Mouse (Mus musculus): ENCODE measurements around the gene B3gntl1. TPM values are rescaled to one million over a fixed set of nuclear protein-coding genes. Genes with fewer than 3 reads are reported as not detected.

The B3gntl1 gene
- total and polyA plus RNA-seq, 3 experiments = 2.2 to 7.4 (median 4.9) TPM

- TF ChIP-seq POLR2AphosphoS5 (IDR thresholded peaks at IDR 0.05; ENCODE audit: insufficient replicate concordance, low read depth, low read length) (no peak), CTCF (IDR thresholded peaks at IDR 0.05; ENCODE audit: low read depth, low read length) (no peak), GATA1 (IDR thresholded peaks at IDR 0.05; ENCODE audit: borderline replicate concordance, low read length) (no peak), TAL1 (conservative IDR thresholded peaks at IDR 0.05; ENCODE audit: low read depth, low read length) (no peak), GATA2 (IDR thresholded peaks at IDR 0.05; ENCODE audit: borderline replicate concordance, low read depth, low read length) (no peak)
- Histone ChIP-seq H3K4me3 (ENCODE audit: low read depth, low read length) (no peak overlapping the region), H3K36me3 (replicated peaks) (peaks cover 79% of the 10 kb centered on the region), H3K27me3 (ENCODE audit: insufficient read depth, low read length) (no peaks in the 10 kb centered on the region), H3K4me1 (ENCODE audit: insufficient read depth, low read depth, low read length) (no peaks in the 10 kb centered on the region), H3K9me3 (replicated peaks) (no peaks in the 10 kb centered on the region)
- DNase-seq (ENCODE audit: low spot score) = no peak
- ATAC-seq (ENCODE audit: extremely low read depth, insufficient number of reproducible peaks, low FRiP score, poor library complexity, severe bottlenecking) = no peak
These were observed 43.4 kb downstream of the B3gntl1 start for GRCm38 (mm10) chr11:121629529-121629928.

- H3K4me1 ChIP-seq (ENCODE audit: insufficient read depth, low read depth, low read length) = no peaks in the 10 kb centered on the region
- no peak overlapping the region for H3K4me3 ChIP-seq (ENCODE audit: low read depth, low read length)
- H3K27me3 ChIP-seq (ENCODE audit: insufficient read depth, low read length) = no peaks in the 10 kb centered on the region
- peaks cover 84% of the 10 kb centered on the region for H3K36me3 ChIP-seq (replicated peaks)
- no peaks in the 10 kb centered on the region for H3K9me3 ChIP-seq (replicated peaks)
- no peak for ATAC-seq (ENCODE audit: extremely low read depth, insufficient number of reproducible peaks, low FRiP score, poor library complexity, severe bottlenecking)
- DNase-seq (ENCODE audit: low spot score) = no peak
- TF ChIP-seq GATA2 (IDR thresholded peaks at IDR 0.05; ENCODE audit: borderline replicate concordance, low read depth, low read length) (no peak), GATA1 (IDR thresholded peaks at IDR 0.05; ENCODE audit: borderline replicate concordance, low read length) (no peak), POLR2AphosphoS5 (IDR thresholded peaks at IDR 0.05; ENCODE audit: insufficient replicate concordance, low read depth, low read length) (no peak), CTCF (IDR thresholded peaks at IDR 0.05; ENCODE audit: low read depth, low read length) (no peak), TAL1 (conservative IDR thresholded peaks at IDR 0.05; ENCODE audit: low read depth, low read length) (no peak)
These were observed 45.4 kb downstream of the B3gntl1 start for GRCm38 (mm10) chr11:121627521-121627920.

GRCm38 (mm10) chr11:121625007-121625406 lies 47.9 kb downstream of the B3gntl1 start:
- ATAC-seq (ENCODE audit: extremely low read depth, insufficient number of reproducible peaks, low FRiP score, poor library complexity, severe bottlenecking) = no peak
- no peak overlapping the region for H3K4me3 ChIP-seq (ENCODE audit: low read depth, low read length)
- H3K27me3 ChIP-seq (ENCODE audit: insufficient read depth, low read length) = no peaks in the 10 kb centered on the region
- TF ChIP-seq GATA1 (IDR thresholded peaks at IDR 0.05; ENCODE audit: borderline replicate concordance, low read length) (no peak), TAL1 (conservative IDR thresholded peaks at IDR 0.05; ENCODE audit: low read depth, low read length) (no peak), CTCF (IDR thresholded peaks at IDR 0.05; ENCODE audit: low read depth, low read length) (no peak), GATA2 (IDR thresholded peaks at IDR 0.05; ENCODE audit: borderline replicate concordance, low read depth, low read length) (no peak), POLR2AphosphoS5 (IDR thresholded peaks at IDR 0.05; ENCODE audit: insufficient replicate concordance, low read depth, low read length) (no peak)
- DNase-seq (ENCODE audit: low spot score) = no peak
- peaks cover 87% of the 10 kb centered on the region for H3K36me3 ChIP-seq (replicated peaks)
- no peaks in the 10 kb centered on the region for H3K9me3 ChIP-seq (replicated peaks)
- no peaks in the 10 kb centered on the region for H3K4me1 ChIP-seq (ENCODE audit: insufficient read depth, low read depth, low read length)

- Histone ChIP-seq H3K4me1 (ENCODE audit: insufficient read depth, low read depth, low read length) (no peaks in the 10 kb centered on the region), H3K36me3 (replicated peaks) (peaks cover 85% of the 10 kb centered on the region), H3K4me3 (ENCODE audit: low read depth, low read length) (no peak overlapping the region), H3K27me3 (ENCODE audit: insufficient read depth, low read length) (no peaks in the 10 kb centered on the region), H3K9me3 (replicated peaks) (no peaks in the 10 kb centered on the region)
- no peak for TF ChIP-seq POLR2AphosphoS5 (IDR thresholded peaks at IDR 0.05; ENCODE audit: insufficient replicate concordance, low read depth, low read length)
- no peak for TF ChIP-seq GATA2 (IDR thresholded peaks at IDR 0.05; ENCODE audit: borderline replicate concordance, low read depth, low read length)
- no peak for TF ChIP-seq TAL1 (conservative IDR thresholded peaks at IDR 0.05; ENCODE audit: low read depth, low read length)
- no peak for TF ChIP-seq CTCF (IDR thresholded peaks at IDR 0.05; ENCODE audit: low read depth, low read length)
- TF ChIP-seq GATA1 (IDR thresholded peaks at IDR 0.05; ENCODE audit: borderline replicate concordance, low read length) = no peak
- no peak for DNase-seq (ENCODE audit: low spot score)
- ATAC-seq (ENCODE audit: extremely low read depth, insufficient number of reproducible peaks, low FRiP score, poor library complexity, severe bottlenecking) = no peak
These were observed 55.6 kb downstream of the B3gntl1 start for GRCm38 (mm10) chr11:121617371-121617770.

GRCm38 (mm10) chr11:121616501-121616900 lies 56.5 kb downstream of the B3gntl1 start:
- H3K4me3 ChIP-seq (ENCODE audit: low read depth, low read length) = no peak overlapping the region
- no peaks in the 10 kb centered on the region for H3K9me3 ChIP-seq (replicated peaks)
- H3K27me3 ChIP-seq (ENCODE audit: insufficient read depth, low read length) = no peaks in the 10 kb centered on the region
- DNase-seq (ENCODE audit: low spot score) (no peak), ATAC-seq (ENCODE audit: extremely low read depth, insufficient number of reproducible peaks, low FRiP score, poor library complexity, severe bottlenecking) (no peak)
- TF ChIP-seq TAL1 (conservative IDR thresholded peaks at IDR 0.05; ENCODE audit: low read depth, low read length) (no peak), GATA2 (IDR thresholded peaks at IDR 0.05; ENCODE audit: borderline replicate concordance, low read depth, low read length) (no peak), GATA1 (IDR thresholded peaks at IDR 0.05; ENCODE audit: borderline replicate concordance, low read length) (no peak), CTCF (IDR thresholded peaks at IDR 0.05; ENCODE audit: low read depth, low read length) (no peak), POLR2AphosphoS5 (IDR thresholded peaks at IDR 0.05; ENCODE audit: insufficient replicate concordance, low read depth, low read length) (no peak)
- H3K4me1 ChIP-seq (ENCODE audit: insufficient read depth, low read depth, low read length) = no peaks in the 10 kb centered on the region
- H3K36me3 ChIP-seq (replicated peaks) = peaks cover 80% of the 10 kb centered on the region

- ATAC-seq (ENCODE audit: extremely low read depth, insufficient number of reproducible peaks, low FRiP score, poor library complexity, severe bottlenecking) = no peak
- Histone ChIP-seq H3K36me3 (replicated peaks) (peaks cover 81% of the 10 kb centered on the region), H3K27me3 (ENCODE audit: insufficient read depth, low read length) (no peaks in the 10 kb centered on the region)
These were observed 56.9 kb downstream of the B3gntl1 start for GRCm38 (mm10) chr11:121615961-121616485.

More at GRCm38 (mm10) chr11:121615961-121616485, 56.9 kb downstream of the B3gntl1 start:
- Histone ChIP-seq H3K4me3 (ENCODE audit: low read depth, low read length) (no peak overlapping the region), H3K9me3 (replicated peaks) (no peaks in the 10 kb centered on the region), H3K4me1 (ENCODE audit: insufficient read depth, low read depth, low read length) (no peaks in the 10 kb centered on the region)
- TF ChIP-seq POLR2AphosphoS5 (IDR thresholded peaks at IDR 0.05; ENCODE audit: insufficient replicate concordance, low read depth, low read length) (no peak), CTCF (IDR thresholded peaks at IDR 0.05; ENCODE audit: low read depth, low read length) (no peak), GATA1 (IDR thresholded peaks at IDR 0.05; ENCODE audit: borderline replicate concordance, low read length) (no peak), GATA2 (IDR thresholded peaks at IDR 0.05; ENCODE audit: borderline replicate concordance, low read depth, low read length) (no peak), TAL1 (conservative IDR thresholded peaks at IDR 0.05; ENCODE audit: low read depth, low read length) (no peak)
- no peak for DNase-seq (ENCODE audit: low spot score)

Measured in G1E (cell line).